Mouse (Mus musculus) heart, postnatal 0 days (tissue): ENCODE data around the gene Serpina3c. TPM values are rescaled to one million over a fixed set of nuclear protein-coding genes. Genes with fewer than 3 reads are reported as not detected.

ENCODE experiments used
- ATAC-seq: fragments of 200-750 bp; cut with Nextera tagmentation; 2 replicates; pipeline ENCODE4 v1.8.0; 2017; ENCODE audit warnings: low read depth, moderate number of reproducible peaks, moderate library complexity; ENCODE audit not compliant: insufficient read depth
- DNase-seq: peaks from one replicate; pipeline ENCODE4 v3.0.0-alpha.2; 2016; ENCODE audit warnings: low spot score
- H3K27ac ChIP-seq: fragments of 300-500 bp; sonication (generic); 2 replicates; pipeline ENCODE4 v1.5.1; 2014; ENCODE audit warnings: low read depth, mild to moderate bottlenecking
- H3K27me3 ChIP-seq: fragments of 300-500 bp; sonication (generic); 2 replicates; pipeline ENCODE4 v1.6.1; 2014; ENCODE audit warnings: low read length, mixed read lengths; ENCODE audit not compliant: control insufficient read depth, insufficient read depth
- H3K36me3 ChIP-seq: fragments of 300-500 bp; sonication (generic); replicated peaks from 2 replicates; pipeline ENCODE4 v1.6.1; 2014; ENCODE audit warnings: low read length, mixed read lengths; ENCODE audit not compliant: control insufficient read depth, insufficient read depth
- H3K4me1 ChIP-seq: fragments of 300-500 bp; sonication (generic); 2 replicates; pipeline ENCODE4 v1.6.1; 2014; ENCODE audit warnings: antibody characterized with exemption; ENCODE audit not compliant: control insufficient read depth, insufficient read depth
- H3K4me2 ChIP-seq: fragments of 300-500 bp; sonication (generic); 2 replicates; pipeline ENCODE4 v1.6.1; 2014; ENCODE audit warnings: low read depth, mild to moderate bottlenecking, low read length, moderate library complexity
- H3K4me3 ChIP-seq: fragments of 300-500 bp; sonication (generic); 2 replicates; pipeline ENCODE4 v1.5.1; 2014; ENCODE audit warnings: low read depth, low read length
- H3K9ac ChIP-seq: fragments of 300-500 bp; sonication (generic); replicated peaks from 2 replicates; pipeline ENCODE4 v1.6.1; 2014; ENCODE audit warnings: low read depth, low read length, mixed read lengths
- H3K9me3 ChIP-seq: fragments of 300-500 bp; sonication (generic); replicated peaks from 2 replicates; pipeline ENCODE4 v1.6.1; 2016; ENCODE audit warnings: low read length; ENCODE audit not compliant: control insufficient read depth
- CTCF ChIP-seq: IDR thresholded peaks from 2 replicates; pipeline ENCODE4 v1.5.1; 2016; ENCODE audit warnings: antibody characterized with exemption, control low read depth, low read depth
- EP300 ChIP-seq: IDR thresholded peaks from 2 replicates; pipeline ENCODE4 v1.6.1; 2016; ENCODE audit warnings: antibody characterized with exemption, low read depth
- WGBS: fragments of 180-500 bp; shearing (Covaris S2); extraction: QIAGEN DNeasy Blood & Tissue Kit; methylation state at CpG from one replicate; pipeline ENCODE4 v1.1.7; 2014; 5-methylcytosine and 5-hydroxymethylcytosine counted together
- polyA plus RNA-seq: library from polyadenylated mRNA; unstranded; fragments of >200 nt; fragmentation: Nextera tagmentation; extraction: Ambion mirVana; gene quantifications from 2 replicates; pipeline ENCODE4 v1.2.1, GENCODE M21; 2015
- total RNA-seq: library from RNA; depleted of rRNA; stranded (reverse); fragments of >200 nt; gene quantifications from 2 replicates; pipeline ENCODE4 v1.2.3, GENCODE M21; 2014; ENCODE audit warnings: low replicate concordance; rRNA removed

Serpina3c gene
- total and polyA plus RNA-seq, 2 experiments from 2014 or later, result 0.07 to 0.84 TPM

GRCm38 (mm10) chr12:104108507-104108906, 45.2 kb downstream of the Serpina3c start:
- Histone ChIP-seq H3K36me3 (no peaks in the 10 kb centered on the region), H3K4me2 (no peak overlapping the region), H3K4me3 (no peak overlapping the region), H3K27ac (no peak overlapping the region), H3K27me3 (no peaks in the 10 kb centered on the region), H3K9ac (no peak overlapping the region), H3K9me3 (no peaks in the 10 kb centered on the region), H3K4me1 (no peaks in the 10 kb centered on the region)
- no peak for TF ChIP-seq CTCF
- DNase-seq, result no peak
- no peak for ATAC-seq
- 61% methylated on average over 2 of the region's 2 CpGs for WGBS

GRCm38 (mm10) chr12:104106919-104107318, 46.8 kb downstream of the Serpina3c start:
- Histone ChIP-seq H3K36me3 (no peaks in the 10 kb centered on the region), H3K27me3 (no peaks in the 10 kb centered on the region), H3K4me1 (no peaks in the 10 kb centered on the region), H3K9me3 (no peaks in the 10 kb centered on the region), H3K4me3 (no peak overlapping the region), H3K9ac (no peak overlapping the region), H3K27ac (no peak overlapping the region), H3K4me2 (no peak overlapping the region)
- TF ChIP-seq CTCF, result no peak
- no peak for TF ChIP-seq EP300
- ATAC-seq, result no peak
- no peak for DNase-seq

GRCm38 (mm10) chr12:104105847-104106246, 47.8 kb downstream of the Serpina3c start:
- no peak for ATAC-seq
- Histone ChIP-seq H3K36me3 (no peaks in the 10 kb centered on the region), H3K27ac (no peak overlapping the region), H3K9ac (no peak overlapping the region), H3K4me1 (no peaks in the 10 kb centered on the region), H3K27me3 (no peaks in the 10 kb centered on the region), H3K9me3 (no peaks in the 10 kb centered on the region), H3K4me3 (no peak overlapping the region), H3K4me2 (no peak overlapping the region)
- TF ChIP-seq CTCF (no peak), EP300 (no peak)
- no peak for DNase-seq

GRCm38 (mm10) chr12:104100768-104101167, 52.9 kb downstream of the Serpina3c start, which contains the start of gene Serpina5:
TSS of gene Serpina5 (plus strand) at chr12:104101113.
- no peak within 1 kb of the TSS for H3K4me3 ChIP-seq
- 69% methylated on average over 6 of the region's 6 CpGs for WGBS
- no peak within 1 kb of the TSS for H3K27ac ChIP-seq
- H3K4me2 ChIP-seq, result no peak within 1 kb of the TSS
- DNase-seq (no peak), ATAC-seq (no peak)
- H3K9ac ChIP-seq, result no peak within 1 kb of the TSS
- H3K36me3 ChIP-seq, result no peaks in the 10 kb centered on the region
- TF ChIP-seq EP300 (no peak), CTCF (no peak)
- no peaks in the 10 kb centered on the region for H3K27me3 ChIP-seq
- no peaks in the 10 kb centered on the region for H3K9me3 ChIP-seq
- no peaks in the 10 kb centered on the region for H3K4me1 ChIP-seq

Other genes starting within 250 kb of the Serpina3c start
- not detected in 2 replicates for gene Serpina1c, start 249.0 kb downstream of the Serpina3c start, total RNA-seq
- not detected in 2 replicates for gene Serpina1c, start 249.0 kb downstream of the Serpina3c start, polyA plus RNA-seq
- 8.4 and 10.9 TPM in 2 replicates for gene Serpina1e, start 194.9 kb downstream of the Serpina3c start, total RNA-seq
- gene Serpina1e, start 194.9 kb downstream of the Serpina3c start, polyA plus RNA-seq, result 0.14 and 0.34 TPM in 2 replicates
- gene Serpina11, start 163.9 kb downstream of the Serpina3c start, total RNA-seq, result not detected in 2 replicates
- not detected in 2 replicates for gene Serpina11, start 163.9 kb downstream of the Serpina3c start, polyA plus RNA-seq
- 0.08 TPM in 1 of 2 replicates, not detected in the other for gene Serpina9, start 140.1 kb downstream of the Serpina3c start, total RNA-seq
- gene Serpina9, start 140.1 kb downstream of the Serpina3c start, polyA plus RNA-seq, result 0.11 and 0.14 TPM in 2 replicates
- gene Serpina12, start 109.4 kb downstream of the Serpina3c start, total RNA-seq, result not detected in 2 replicates
- not detected in 2 replicates for gene Serpina12, start 109.4 kb downstream of the Serpina3c start, polyA plus RNA-seq
- gene Serpina5, start 52.8 kb downstream of the Serpina3c start, total RNA-seq, result not detected in 2 replicates
- not detected in 2 replicates for gene Serpina5, start 52.8 kb downstream of the Serpina3c start, polyA plus RNA-seq
- gene Serpina3a, start 41.1 kb downstream of the Serpina3c start, total RNA-seq, result not detected in 2 replicates
- not detected in 2 replicates for gene Serpina3a, start 41.1 kb downstream of the Serpina3c start, polyA plus RNA-seq
- not detected in 2 replicates for gene Serpina3b, start 25.9 kb downstream of the Serpina3c start, total RNA-seq
- gene Serpina3b, start 25.9 kb downstream of the Serpina3c start, polyA plus RNA-seq, result not detected in 2 replicates
- not detected in 2 replicates for gene Serpina3f, start 60.7 kb upstream of the Serpina3c start, total RNA-seq
- 0.12 and 0.16 TPM in 2 replicates for gene Serpina3f, start 60.7 kb upstream of the Serpina3c start, polyA plus RNA-seq
- 6.9 and 12.6 TPM in 2 replicates for gene Serpina3g, start 82.4 kb upstream of the Serpina3c start, total RNA-seq
- gene Serpina3g, start 82.4 kb upstream of the Serpina3c start, polyA plus RNA-seq, result 3.3 and 3.4 TPM in 2 replicates
- not detected in 2 replicates for gene Serpina3i, start 109.3 kb upstream of the Serpina3c start, total RNA-seq
- gene Serpina3i, start 109.3 kb upstream of the Serpina3c start, polyA plus RNA-seq, result 0.19 TPM in 1 of 2 replicates, not detected in the other
- not detected in 2 replicates for gene Serpina3j, start 160.7 kb upstream of the Serpina3c start, total RNA-seq
- gene Serpina3j, start 160.7 kb upstream of the Serpina3c start, polyA plus RNA-seq, result not detected in 2 replicates
- not detected in 2 replicates for gene Serpina3k, start 184.6 kb upstream of the Serpina3c start, total RNA-seq
- 0.05 TPM in 1 of 2 replicates, not detected in the other for gene Serpina3k, start 184.6 kb upstream of the Serpina3c start, polyA plus RNA-seq
- gene Serpina3m, start 184.6 kb upstream of the Serpina3c start, total RNA-seq, result 1.4 TPM in 1 of 2 replicates, not detected in the other
- gene Serpina3m, start 184.6 kb upstream of the Serpina3c start, polyA plus RNA-seq, result not detected in 2 replicates